Mouse (Mus musculus): ENCODE measurements around the gene Surf4. TPM values are rescaled to one million over a fixed set of nuclear protein-coding genes. Genes with fewer than 3 reads are reported as not detected.

Gene Surf4
- 111 and 114 TPM in 2 replicates for polyA plus RNA-seq (2015; fragmentation: Nextera tagmentation; extraction: Ambion mirVana)

- peak; percentile 96 for ATAC-seq (ENCODE audit: low FRiP score, low read depth)
- Histone ChIP-seq H3K4me2 (peak within 1 kb of the TSS; percentile 79), H3K9me3 (no peaks in the 10 kb centered on the region), H3K4me1 (replicated peaks) (peaks cover 25% of the 10 kb centered on the region), H3K27me3 (no peaks in the 10 kb centered on the region), H3K4me3 (peak within 1 kb of the TSS; percentile 89), H3K9ac (peak within 1 kb of the TSS; percentile 96), H3K27ac (replicated peaks) (peak within 1 kb of the TSS; percentile 79), H3K36me3 (peaks cover 11% of the 10 kb centered on the region)
- 1% methylated on average over 58 of the region's 70 CpGs for WGBS
Observed at GRCm38 (mm10) chr2:26933304-26934055, at the start of gene Surf4, which contains the start of gene Stkld1. Gene Surf4 (minus strand): TSS chr2:26933928. Gene Stkld1 (plus strand): TSS chr2:26934047.

DNA sequence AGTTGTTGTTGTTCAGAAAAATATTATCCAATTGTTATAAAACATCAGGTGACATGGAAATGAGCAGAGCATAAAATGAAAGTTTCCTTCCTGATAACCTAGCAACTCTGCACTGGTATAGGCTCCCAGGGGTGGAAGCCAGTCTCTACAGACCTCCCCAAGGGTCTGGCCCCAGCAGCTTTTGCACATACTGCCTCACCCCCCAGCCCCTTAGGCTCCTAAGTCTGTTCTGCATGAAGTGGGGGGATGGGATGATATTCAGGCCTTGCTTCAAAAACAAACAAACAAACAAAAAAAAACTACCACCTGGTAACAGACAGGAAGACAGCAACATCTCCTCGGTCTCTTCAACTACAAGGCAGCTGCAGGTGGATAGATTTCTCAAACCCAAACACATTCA, 46.6 kb upstream of the Surf4 start:
- Histone ChIP-seq H3K4me3 (no peak overlapping the region), H3K36me3 (no peaks in the 10 kb centered on the region), H3K4me2 (no peak overlapping the region), H3K27ac (replicated peaks) (no peak overlapping the region), H3K4me1 (replicated peaks) (no peaks in the 10 kb centered on the region), H3K9me3 (no peaks in the 10 kb centered on the region), H3K27me3 (no peaks in the 10 kb centered on the region), H3K9ac (no peak overlapping the region)
- ATAC-seq (ENCODE audit: low FRiP score, low read depth) = no peak
- WGBS = 80% methylated on average over 1 of the region's 1 CpGs

DNA sequence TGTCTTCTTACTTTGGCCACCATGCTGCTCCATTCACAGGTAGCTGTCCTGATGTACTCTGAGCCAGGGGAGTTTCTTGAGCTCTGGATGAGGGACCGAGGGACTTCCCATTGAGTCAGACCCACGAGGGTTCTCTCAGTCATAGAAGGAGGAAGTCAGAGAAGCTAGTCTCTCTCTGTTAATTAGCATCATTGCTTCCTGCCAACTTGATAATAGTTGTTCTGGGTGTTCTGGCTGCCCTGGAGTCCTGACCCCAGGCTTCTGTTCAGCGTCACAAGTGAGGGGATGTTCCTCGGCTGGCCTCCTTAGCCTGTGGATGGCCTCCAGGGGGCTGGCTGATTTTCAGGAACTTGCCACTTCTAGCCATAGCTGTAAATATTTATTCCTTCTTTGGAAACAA, 40.2 kb upstream of the Surf4 start:
- Histone ChIP-seq H3K4me3 (no peak overlapping the region), H3K4me1 (replicated peaks) (no peaks in the 10 kb centered on the region), H3K4me2 (no peak overlapping the region), H3K27ac (replicated peaks) (no peak overlapping the region), H3K27me3 (no peaks in the 10 kb centered on the region), H3K36me3 (no peaks in the 10 kb centered on the region), H3K9me3 (no peaks in the 10 kb centered on the region), H3K9ac (no peak overlapping the region)
- WGBS = 68% methylated on average over 4 of the region's 4 CpGs
- no peak for ATAC-seq (ENCODE audit: low FRiP score, low read depth)

DNA sequence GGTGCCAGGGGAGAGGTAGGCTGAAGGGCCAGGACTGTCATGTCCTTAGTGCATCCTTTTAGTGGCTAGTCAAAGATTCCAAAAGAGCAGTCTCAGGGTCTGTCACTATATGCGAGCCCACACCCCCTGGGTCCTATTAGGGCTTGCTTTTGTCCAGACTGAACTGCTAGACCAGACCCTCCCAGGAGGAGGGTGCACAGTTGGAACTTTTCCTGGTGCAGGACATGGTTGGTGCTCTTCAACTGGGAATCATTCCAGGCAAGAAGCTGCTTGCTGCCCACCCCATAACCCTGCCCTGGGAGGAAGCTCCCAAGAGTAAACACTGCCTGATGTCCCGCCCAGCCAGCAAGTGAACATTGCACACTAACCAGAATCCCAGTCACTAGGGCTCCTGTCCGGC, 39.4 kb upstream of the Surf4 start, which contains the start of gene Adamts13:
TSS of gene Adamts13 (plus strand) at position 301 of the 400 bp plus-strand sequence.
- no peak within 1 kb of the TSS for H3K4me2 ChIP-seq
- no peak for ATAC-seq (ENCODE audit: low FRiP score, low read depth)

DNA sequence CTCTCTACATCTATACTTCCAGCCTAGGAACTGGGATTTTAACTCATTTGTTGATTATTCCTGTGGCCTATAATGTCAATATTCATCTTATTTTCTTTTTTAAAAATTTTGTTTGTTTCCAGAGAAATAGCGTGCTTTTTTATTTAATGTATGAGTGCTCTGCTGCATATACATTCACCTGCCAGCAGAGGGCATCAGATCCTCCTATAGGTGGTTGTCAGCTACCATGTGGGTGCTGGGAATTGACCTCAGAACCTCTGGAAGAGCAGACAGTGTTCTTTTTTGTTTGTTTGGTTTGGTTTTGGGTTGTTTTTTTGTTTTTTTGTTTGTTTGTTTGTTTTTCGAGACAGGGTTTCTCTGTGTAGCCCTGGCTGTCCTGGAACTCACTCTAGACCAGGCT, 33.5 kb upstream of the Surf4 start:
- H3K9ac ChIP-seq = no peak overlapping the region
- H3K27ac ChIP-seq (replicated peaks) = no peak overlapping the region
- no peaks in the 10 kb centered on the region for H3K9me3 ChIP-seq
- H3K4me1 ChIP-seq (replicated peaks) = peaks cover 20% of the 10 kb centered on the region
- no peaks in the 10 kb centered on the region for H3K27me3 ChIP-seq
- WGBS = 76% methylated on average over 2 of the region's 2 CpGs
- H3K36me3 ChIP-seq = 0 out of 2 replicates have a peak, but pooled peaks cover 2% of the 10 kb centered on the region
- H3K4me2 ChIP-seq = no peak overlapping the region
- ATAC-seq (ENCODE audit: low FRiP score, low read depth) = no peak
- H3K4me3 ChIP-seq = no peak overlapping the region

More for the DNA sequence above, 39.4 kb upstream of the Surf4 start, which contains the start of gene Adamts13:
- Histone ChIP-seq H3K27ac (replicated peaks) (no peak within 1 kb of the TSS), H3K9ac (no peak within 1 kb of the TSS), H3K36me3 (no peaks in the 10 kb centered on the region), H3K9me3 (no peaks in the 10 kb centered on the region), H3K27me3 (no peaks in the 10 kb centered on the region), H3K4me3 (no peak within 1 kb of the TSS), H3K4me1 (replicated peaks) (no peaks in the 10 kb centered on the region)
- 70% methylated on average over 3 of the region's 3 CpGs for WGBS

GRCm38 (mm10) chr2:26964724-26965370, 31.1 kb upstream of the Surf4 start:
- Histone ChIP-seq H3K9me3 (no peaks in the 10 kb centered on the region), H3K27ac (replicated peaks) (peak overlapping the region; percentile 97), H3K36me3 (peaks cover 16% of the 10 kb centered on the region), H3K4me2 (peak overlapping the region; percentile 68), H3K9ac (peak overlapping the region; percentile 90), H3K27me3 (no peaks in the 10 kb centered on the region), H3K4me3 (peak overlapping the region; percentile 92), H3K4me1 (replicated peaks) (peaks cover 38% of the 10 kb centered on the region)
- WGBS = 17% methylated on average over 14 of the region's 14 CpGs
- peak; percentile 43 for ATAC-seq (ENCODE audit: low FRiP score, low read depth)

GRCm38 (mm10) chr2:26963923-26964723, 30.4 kb upstream of the Surf4 start, which contains the start of gene Rexo4:
Gene Rexo4 (minus strand): TSS chr2:26964386.
- H3K36me3 ChIP-seq = peaks cover 20% of the 10 kb centered on the region
- peak within 1 kb of the TSS; percentile 68 for H3K4me2 ChIP-seq
- WGBS = under 1% methylated on average over 50 of the region's 50 CpGs
- H3K27ac ChIP-seq (replicated peaks) = peak within 1 kb of the TSS; percentile 97
- no peaks in the 10 kb centered on the region for H3K9me3 ChIP-seq
- H3K27me3 ChIP-seq = no peaks in the 10 kb centered on the region
- peak within 1 kb of the TSS; percentile 92 for H3K4me3 ChIP-seq
- ATAC-seq (ENCODE audit: low FRiP score, low read depth) = peak; percentile 98
- peak within 1 kb of the TSS; percentile 90 for H3K9ac ChIP-seq
- H3K4me1 ChIP-seq (replicated peaks) = peaks cover 38% of the 10 kb centered on the region

DNA sequence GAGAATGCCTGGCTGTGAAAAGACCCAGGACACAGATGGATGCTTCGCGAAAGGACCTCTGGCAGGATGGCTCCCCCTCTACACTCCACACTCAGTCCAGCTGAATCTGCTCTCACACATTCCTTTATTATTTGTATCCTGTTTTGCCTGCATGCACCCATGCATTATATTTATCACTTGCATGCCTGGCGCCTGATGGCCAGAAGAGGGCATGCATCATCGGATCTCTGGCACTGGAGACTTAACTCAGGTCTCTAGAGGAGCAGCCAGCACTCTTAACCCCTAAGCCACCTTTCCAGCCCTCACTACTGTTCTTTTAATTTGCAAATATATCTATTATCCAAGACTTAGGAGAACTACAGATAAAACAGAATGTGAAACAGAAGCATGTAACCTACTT, 27.0 kb upstream of the Surf4 start:
- Histone ChIP-seq H3K27ac (replicated peaks) (no peak overlapping the region), H3K27me3 (no peaks in the 10 kb centered on the region), H3K4me3 (no peak overlapping the region), H3K9ac (no peak overlapping the region), H3K36me3 (peaks cover 51% of the 10 kb centered on the region), H3K4me1 (replicated peaks) (peaks cover 38% of the 10 kb centered on the region), H3K9me3 (no peaks in the 10 kb centered on the region), H3K4me2 (no peak overlapping the region)
- ATAC-seq (ENCODE audit: low FRiP score, low read depth) = no peak
- WGBS = 74% methylated on average over 4 of the region's 4 CpGs

- Histone ChIP-seq H3K4me2 (no peak overlapping the region), H3K36me3 (peaks cover 74% of the 10 kb centered on the region), H3K9me3 (no peaks in the 10 kb centered on the region), H3K4me1 (replicated peaks) (peaks cover 20% of the 10 kb centered on the region), H3K4me3 (no peak overlapping the region), H3K27me3 (no peaks in the 10 kb centered on the region), H3K27ac (replicated peaks) (no peak overlapping the region), H3K9ac (no peak overlapping the region)
- ATAC-seq (ENCODE audit: low FRiP score, low read depth) = no peak
- WGBS = 97% methylated on average over 2 of the region's 2 CpGs
Observed at GRCm38 (mm10) chr2:26957488-26957859, 23.7 kb upstream of the Surf4 start.

DNA sequence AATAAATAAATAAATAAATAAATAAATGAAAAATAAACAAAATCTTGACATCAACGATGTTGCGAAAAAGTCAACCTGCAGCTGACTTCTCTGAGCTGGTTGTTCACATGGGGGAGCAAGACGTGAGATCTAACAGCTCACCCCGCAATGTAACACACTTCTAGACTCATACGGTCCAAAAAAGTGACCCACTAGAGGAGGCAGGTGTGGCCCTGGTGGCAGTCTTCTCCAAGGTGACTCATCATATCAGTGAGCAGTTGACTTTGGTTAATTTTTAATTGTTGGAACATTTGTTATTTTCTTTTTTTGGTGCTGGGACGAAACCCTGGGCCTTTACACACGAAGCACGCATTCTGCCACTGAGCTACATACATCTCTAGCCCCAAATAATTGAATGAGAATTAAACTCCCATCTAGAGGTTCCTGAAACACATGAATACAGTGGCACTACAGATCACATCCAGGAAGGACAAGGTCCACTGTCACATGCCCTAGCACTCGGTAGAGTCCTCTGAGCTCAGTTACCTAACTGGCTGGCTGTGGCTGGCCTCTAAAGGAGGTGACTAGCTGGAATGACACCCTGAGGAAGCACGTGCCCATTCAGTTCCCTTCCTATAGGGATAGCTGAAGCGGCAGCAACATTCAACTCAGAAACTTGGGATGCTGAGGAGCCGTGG, 23.2 kb upstream of the Surf4 start:
- no peak overlapping the region for H3K9ac ChIP-seq
- H3K36me3 ChIP-seq = peaks cover 69% of the 10 kb centered on the region
- H3K27me3 ChIP-seq = no peaks in the 10 kb centered on the region
- 96% methylated on average over 12 of the region's 12 CpGs for WGBS
- no peak for ATAC-seq (ENCODE audit: low FRiP score, low read depth)
- no peak overlapping the region for H3K4me2 ChIP-seq
- peaks cover 15% of the 10 kb centered on the region for H3K4me1 ChIP-seq (replicated peaks)
- H3K4me3 ChIP-seq = no peak overlapping the region
- H3K27ac ChIP-seq (replicated peaks) = no peak overlapping the region
- no peaks in the 10 kb centered on the region for H3K9me3 ChIP-seq

DNA sequence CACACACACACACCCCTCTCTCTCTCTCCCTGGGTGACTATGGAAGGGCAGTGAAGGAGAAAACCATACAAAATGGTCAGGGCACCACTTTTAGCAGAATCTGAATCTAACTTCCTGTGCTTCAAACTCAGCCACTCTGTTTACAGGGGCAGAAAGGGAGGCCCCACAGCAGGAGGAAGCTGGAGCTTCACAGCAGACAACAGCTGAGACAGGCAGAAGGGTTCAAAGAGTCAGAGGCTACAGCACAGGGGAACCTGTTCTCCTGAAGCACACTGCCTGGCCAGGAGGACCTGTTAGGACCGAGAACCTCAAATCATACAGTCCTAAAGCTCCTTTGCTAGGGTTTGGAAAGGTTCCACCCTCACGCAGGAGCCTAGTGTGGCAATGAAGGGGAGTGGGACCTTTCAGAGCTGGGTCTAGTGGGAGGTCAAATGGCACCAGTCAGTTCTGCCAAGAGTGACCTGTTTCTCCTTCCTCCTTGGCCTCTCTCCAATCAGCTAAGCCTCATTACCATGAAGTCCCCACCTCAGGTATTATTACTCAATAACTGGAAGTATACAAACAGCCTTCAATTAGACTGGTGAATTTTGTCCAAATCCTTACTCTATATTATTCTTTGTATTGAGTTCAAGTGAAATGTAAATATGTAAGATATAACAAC, 21.1 kb upstream of the Surf4 start:
- Histone ChIP-seq H3K9ac (no peak overlapping the region), H3K27me3 (no peaks in the 10 kb centered on the region), H3K9me3 (no peaks in the 10 kb centered on the region), H3K27ac (replicated peaks) (no peak overlapping the region), H3K4me3 (no peak overlapping the region), H3K4me1 (replicated peaks) (no peaks in the 10 kb centered on the region), H3K36me3 (peaks cover 65% of the 10 kb centered on the region), H3K4me2 (no peak overlapping the region)
- ATAC-seq (ENCODE audit: low FRiP score, low read depth) = no peak
- 91% methylated on average over 2 of the region's 2 CpGs for WGBS
